Mouse (Mus musculus) frontal cortex, adult 2 months (tissue): ENCODE data around the gene Aadat. TPM values are rescaled to one million over a fixed set of nuclear protein-coding genes. Genes with fewer than 3 reads are reported as not detected.
"Not testable (repeated sequence)": the region's sequence is repeated elsewhere in the genome, so short reads cannot be mapped to it uniquely, and the experiment has no call there.

ENCODE experiments used
- DNase-seq, 2 experiments: peaks; one replicate each; pipeline ENCODE4 v3.0.0; 2022; ENCODE audit warnings: low spot score in 1 of 2; ENCODE audit errors: extremely low spot score in 1 of 2
- polyA plus RNA-seq: library from polyadenylated mRNA; depleted of rRNA; stranded (reverse); fragments of >200 nt; gene quantifications from 2 replicates; pipeline ENCODE4 v1.2.3, GENCODE M21; 2012; rRNA removed

Gene Aadat
- polyA plus RNA-seq: 0.36 and 0.46 TPM in 2 replicates

- peak; percentile 69 to 82 for DNase-seq
Observed at GRCm38 (mm10) chr8:60505653-60506521, at the start of gene Aadat. TSS of gene Aadat (plus strand) at chr8:60505932.

- peak in 1 of 2 experiments; percentile 89 for DNase-seq
Observed at GRCm38 (mm10) chr8:60466686-60467335, 38.9 kb upstream of the Aadat start.

GRCm38 (mm10) chr8:60490147-60490546 lies 15.6 kb upstream of the Aadat start:
- no peak for DNase-seq

- DNase-seq: no peak
Observed at GRCm38 (mm10) chr8:60491871-60492270, 13.9 kb upstream of the Aadat start.

GRCm38 (mm10) chr8:60492471-60492870 lies 13.3 kb upstream of the Aadat start:
- DNase-seq: no peak

GRCm38 (mm10) chr8:60494606-60495005 lies 11.1 kb upstream of the Aadat start:
- no peak for DNase-seq

- not testable (repeated sequence) for DNase-seq
Observed at GRCm38 (mm10) chr8:60495046-60495445, 10.7 kb upstream of the Aadat start.

- no peak for DNase-seq
Observed at GRCm38 (mm10) chr8:60503098-60503497, 2.6 kb upstream of the Aadat start, which contains the start of gene Gm10283. TSS of gene Gm10283 (minus strand) at chr8:60503198.

- DNase-seq: no peak
Observed at GRCm38 (mm10) chr8:60518286-60518685, 12.6 kb downstream of the Aadat start.

- no peak for DNase-seq
Observed at GRCm38 (mm10) chr8:60534945-60535344, 29.2 kb downstream of the Aadat start.

GRCm38 (mm10) chr8:60566783-60567182 lies 61.1 kb downstream of the Aadat start:
- no peak for DNase-seq

GRCm38 (mm10) chr8:60577231-60577630 lies 71.5 kb downstream of the Aadat start:
- no peak for DNase-seq

GRCm38 (mm10) chr8:60583369-60583768 lies 77.6 kb downstream of the Aadat start:
- no peak for DNase-seq

- not testable (repeated sequence) for DNase-seq
Observed at GRCm38 (mm10) chr8:60591352-60592105, 85.8 kb downstream of the Aadat start.

- DNase-seq: peak; percentile 18 to 82
Observed at GRCm38 (mm10) chr8:60594761-60595160, 89.0 kb downstream of the Aadat start.

Other genes with a start within 250 kb of the Aadat start
- not detected in 2 replicates for gene Gm10283, start 2.7 kb upstream of the Aadat start, polyA plus RNA-seq
- gene Mfap3l, start 126.9 kb downstream of the Aadat start, polyA plus RNA-seq: 38.3 and 39.8 TPM in 2 replicates